Mouse (Mus musculus): Measurements from ENCODE around the gene Slc26a9. TPM values are rescaled to one million over a fixed set of nuclear protein-coding genes. Genes with fewer than 3 reads are reported as not detected.

Slc26a9 gene
- total RNA-seq (2021), result not detected
- long read RNA-seq, experiment 1, result 0 reads
- long read RNA-seq, experiment 2, partial matches to known transcripts, result 1 of 1 reads
- long read RNA-seq, experiment 2, other reads (novel, unspliced or antisense), result 0 of 1 reads

GRCm38 (mm10) chr1:131743868-131744464 lies at the start of gene Slc26a9:
Gene Slc26a9, plus strand, starts transcription at chr1:131744022.
- DNase-seq (ENCODE audit: low spot score in 2 of 2), result no peak

- DNase-seq (ENCODE audit: low spot score in 2 of 2), result no peak
These were observed 48.5 kb upstream of the Slc26a9 start for GRCm38 (mm10) chr1:131695308-131695707.

GRCm38 (mm10) chr1:131696325-131696724 lies 47.5 kb upstream of the Slc26a9 start:
- no peak for DNase-seq (ENCODE audit: low spot score in 2 of 2)

- DNase-seq (ENCODE audit: low spot score in 2 of 2), result no peak
These were observed 45.1 kb upstream of the Slc26a9 start for GRCm38 (mm10) chr1:131698770-131699169.

- DNase-seq (ENCODE audit: low spot score in 2 of 2), result no peak
These were observed 44.2 kb upstream of the Slc26a9 start for GRCm38 (mm10) chr1:131699642-131700041.

GRCm38 (mm10) chr1:131700447-131700846 lies 43.4 kb upstream of the Slc26a9 start:
- no peak for DNase-seq (ENCODE audit: low spot score in 2 of 2)

- no peak for DNase-seq (ENCODE audit: low spot score in 2 of 2)
These were observed 42.4 kb upstream of the Slc26a9 start for GRCm38 (mm10) chr1:131701391-131701790.

GRCm38 (mm10) chr1:131702094-131702766 lies 41.6 kb upstream of the Slc26a9 start:
- DNase-seq (ENCODE audit: low spot score in 2 of 2), result no peak

- no peak for DNase-seq (ENCODE audit: low spot score in 2 of 2)
These were observed 40.3 kb upstream of the Slc26a9 start for GRCm38 (mm10) chr1:131703482-131703881.

- peak; percentile 71 to 75 for DNase-seq (ENCODE audit: low spot score in 2 of 2)
These were observed 35.5 kb upstream of the Slc26a9 start for GRCm38 (mm10) chr1:131708338-131708737.

- no peak for DNase-seq (ENCODE audit: low spot score in 2 of 2)
These were observed 32.3 kb upstream of the Slc26a9 start for GRCm38 (mm10) chr1:131711518-131711917.

- DNase-seq (ENCODE audit: low spot score in 2 of 2), result peak; percentile 79 to 86
These were observed 31.4 kb upstream of the Slc26a9 start for GRCm38 (mm10) chr1:131712386-131712785.

- no peak for DNase-seq (ENCODE audit: low spot score in 2 of 2)
These were observed 29.2 kb upstream of the Slc26a9 start for GRCm38 (mm10) chr1:131714388-131715337.

- DNase-seq (ENCODE audit: low spot score in 2 of 2), result no peak
These were observed 24.7 kb upstream of the Slc26a9 start for GRCm38 (mm10) chr1:131718952-131719694.

- DNase-seq (ENCODE audit: low spot score in 2 of 2), result no peak
These were observed 21.8 kb upstream of the Slc26a9 start for GRCm38 (mm10) chr1:131721989-131722388.

- no peak for DNase-seq (ENCODE audit: low spot score in 2 of 2)
These were observed 20.3 kb upstream of the Slc26a9 start for GRCm38 (mm10) chr1:131723549-131723948.

GRCm38 (mm10) chr1:131726586-131726985 lies 17.2 kb upstream of the Slc26a9 start:
- no peak for DNase-seq (ENCODE audit: low spot score in 2 of 2)

GRCm38 (mm10) chr1:131730639-131731437 lies 13.0 kb upstream of the Slc26a9 start:
- no peak for DNase-seq (ENCODE audit: low spot score in 2 of 2)

- DNase-seq (ENCODE audit: low spot score in 2 of 2), result no peak
These were observed 10.2 kb upstream of the Slc26a9 start for GRCm38 (mm10) chr1:131733474-131734180.

Data from adrenal gland, adult 18-20 months (tissue).